In genomic region chr9:86534071-86534470, GRCm38 (mm10) we compare ENCODE assay signal across 30 mouse cellular contexts. TPM values are rescaled to one million over a fixed set of nuclear protein-coding genes. Genes with fewer than 3 reads are reported as not detected.
"Had no signal": no experiment of that assay in that cellular context is flagged by ENCODE, and none has a peak within 500 bp of the region (broad histone marks: within the 10 kb centered on the region; RNA-seq: fewer than 3 reads in every experiment).

No protein-coding gene starts in this region.

- H3K4me2 ChIP-seq: limb, embryonic 12.5 days; limb, embryonic 13.5 days; liver, embryonic 11.5 days; liver, embryonic 13.5 days; liver, embryonic 15.5 days; lung, embryonic 14.5 days; lung, embryonic 15.5 days; midbrain, embryonic 11.5 days; midbrain, embryonic 12.5 days; midbrain, embryonic 13.5 days; midbrain, embryonic 15.5 days had no signal

- ATAC-seq: liver, postnatal 0 days; lung, postnatal 0 days; midbrain, embryonic 13.5 days; midbrain, embryonic 15.5 days; midbrain, embryonic 16.5 days had no signal

- H3K4me1 ChIP-seq: limb, embryonic 12.5 days; limb, embryonic 13.5 days; liver, embryonic 13.5 days; liver, embryonic 15.5 days; lung, embryonic 15.5 days; megakaryocyte, embryonic 14.5 days; midbrain, embryonic 10.5 days; midbrain, embryonic 12.5 days; midbrain, embryonic 13.5 days; midbrain, embryonic 15.5 days had no signal

- DNase-seq: left cerebral cortex, postnatal 4 days; liver; liver, embryonic 13.5 days; liver, postnatal 0 days; lung, adult 18-20 months; lung, adult 2 months; lung, embryonic 14.5 days; lung, postnatal 10 days; lung, postnatal 14 days; lung, postnatal 36 days; lung, postnatal 4 days; midbrain, embryonic 14.5 days had no signal

- H3K27ac ChIP-seq: left cerebral cortex, adult 2 months; limb, embryonic 12.5 days; limb, embryonic 13.5 days; liver, embryonic 13.5 days; liver, embryonic 14.5 days; liver, embryonic 15.5 days; lung, embryonic 15.5 days; macrophage; midbrain, embryonic 10.5 days; midbrain, embryonic 12.5 days; midbrain, embryonic 13.5 days; midbrain, embryonic 15.5 days had no signal

- H3K4me3 ChIP-seq: left cerebral cortex, adult 2 months; limb, embryonic 12.5 days; limb, embryonic 13.5 days; liver, embryonic 13.5 days; liver, embryonic 15.5 days; lung, embryonic 15.5 days; megakaryocyte, embryonic 14.5 days; midbrain, embryonic 10.5 days; midbrain, embryonic 12.5 days; midbrain, embryonic 13.5 days; midbrain, embryonic 15.5 days; myocyte had no signal

- H3K9ac ChIP-seq: limb, embryonic 12.5 days; limb, embryonic 13.5 days; liver, embryonic 13.5 days; liver, embryonic 14.5 days; liver, embryonic 15.5 days; liver, postnatal 0 days; lung, embryonic 14.5 days; lung, embryonic 15.5 days; midbrain, embryonic 12.5 days; midbrain, embryonic 13.5 days; midbrain, embryonic 15.5 days had no signal

- H3K27me3 ChIP-seq: limb, embryonic 12.5 days; limb, embryonic 13.5 days; liver, embryonic 13.5 days; liver, embryonic 15.5 days; lung, embryonic 15.5 days; megakaryocyte, embryonic 14.5 days; midbrain, embryonic 12.5 days; midbrain, embryonic 13.5 days; midbrain, embryonic 15.5 days had no signal

- H3K9me3 ChIP-seq: limb, embryonic 12.5 days; limb, embryonic 13.5 days; liver, embryonic 13.5 days; liver, embryonic 15.5 days; lung, embryonic 15.5 days; megakaryocyte, embryonic 14.5 days; midbrain, embryonic 10.5 days; midbrain, embryonic 12.5 days; midbrain, embryonic 13.5 days; midbrain, embryonic 15.5 days had no signal

RNA-seq across cellular contexts. Expression of gene Rwdd2a, which starts 37.7 kb away (rescaled TPM):
- total RNA-seq: megakaryocyte-erythroid progenitor cell, adult 5-6 weeks had no signal
